Mouse (Mus musculus) cerebellum, adult 11-12 months (tissue): Measurements from ENCODE around the gene Hoxa2.

ENCODE experiments used
- DNase-seq: peaks from one replicate; pipeline ENCODE4 v3.0.0; 2022

Hoxa2 gene

GRCm38 (mm10) chr6:52137841-52138535 lies 26.6 kb downstream of the Hoxa2 start:
- no peak for DNase-seq

GRCm38 (mm10) chr6:52123673-52124072 lies 41.0 kb downstream of the Hoxa2 start:
- no peak for DNase-seq

- no peak for DNase-seq
Measured at GRCm38 (mm10) chr6:52121173-52121572, 43.5 kb downstream of the Hoxa2 start.

GRCm38 (mm10) chr6:52118903-52119635 lies 45.6 kb downstream of the Hoxa2 start:
- DNase-seq = no peak

GRCm38 (mm10) chr6:52115899-52116298 lies 48.7 kb downstream of the Hoxa2 start:
- DNase-seq = no peak
